Mouse (Mus musculus): ENCODE results near the gene Fgfr1op.
"Not testable (repeated sequence)": the region's sequence is repeated elsewhere in the genome, so short reads cannot be mapped to it uniquely, and the experiment has no call there.

DNA sequence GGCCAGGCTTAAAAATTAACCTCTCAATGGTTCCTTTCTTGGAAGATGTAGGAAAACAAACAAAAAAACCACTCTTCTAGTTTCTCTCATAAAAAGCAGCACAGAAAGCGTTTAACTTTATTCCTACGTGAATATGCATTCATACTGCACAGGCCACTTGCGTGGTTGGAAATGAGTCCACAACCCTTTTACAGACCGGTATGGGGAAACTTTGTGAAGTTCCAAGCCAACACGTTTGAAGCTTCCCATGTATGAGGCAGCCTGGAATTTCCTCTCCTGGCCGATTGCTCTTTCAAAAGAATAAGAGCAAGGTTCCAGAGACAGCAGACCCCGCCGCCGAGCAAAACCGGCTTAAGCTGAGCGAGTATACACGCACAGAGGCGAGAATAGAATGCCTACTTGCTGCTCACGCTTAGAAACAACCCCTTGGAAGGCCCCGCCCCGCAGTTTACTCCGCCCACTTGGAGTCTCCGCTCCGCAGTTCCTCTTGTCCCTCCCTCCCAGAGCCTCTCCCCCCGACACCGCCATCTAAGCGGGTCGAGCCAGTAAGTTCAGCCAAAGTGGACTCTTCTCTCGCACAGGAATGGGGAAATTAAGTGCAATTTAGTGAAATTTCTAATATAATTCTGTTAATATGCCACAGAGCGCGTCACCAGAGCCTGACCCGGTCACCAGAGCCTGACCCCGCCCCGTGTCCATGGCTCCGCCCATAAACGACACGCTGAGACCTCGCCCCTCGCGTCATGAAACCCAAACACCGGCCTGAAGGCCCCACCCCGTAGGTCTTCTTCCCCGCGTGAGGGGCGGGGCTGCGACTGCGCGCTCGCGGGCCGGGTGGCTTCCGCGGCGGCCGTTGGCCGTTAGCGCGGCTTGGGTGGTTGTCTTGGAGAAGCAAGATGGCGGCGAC is at the start of gene Fgfr1op:
- not testable (repeated sequence) for TF ChIP-seq CTCF (IDR thresholded peaks at IDR 0.05; ENCODE audit: borderline replicate concordance, insufficient read depth, low read depth, low read length); POLR2A (IDR thresholded peaks at IDR 0.05; ENCODE audit: borderline replicate concordance, insufficient read depth, low read length)

All from cerebellum, adult 2 months (tissue).